Mouse (Mus musculus): ENCODE results near the gene Mycbpap. TPM values are rescaled to one million over a fixed set of nuclear protein-coding genes. Genes with fewer than 3 reads are reported as not detected.

The Mycbpap gene
- total and polyA plus RNA-seq, 2 experiments: 0.02 to 0.09 TPM

DNA sequence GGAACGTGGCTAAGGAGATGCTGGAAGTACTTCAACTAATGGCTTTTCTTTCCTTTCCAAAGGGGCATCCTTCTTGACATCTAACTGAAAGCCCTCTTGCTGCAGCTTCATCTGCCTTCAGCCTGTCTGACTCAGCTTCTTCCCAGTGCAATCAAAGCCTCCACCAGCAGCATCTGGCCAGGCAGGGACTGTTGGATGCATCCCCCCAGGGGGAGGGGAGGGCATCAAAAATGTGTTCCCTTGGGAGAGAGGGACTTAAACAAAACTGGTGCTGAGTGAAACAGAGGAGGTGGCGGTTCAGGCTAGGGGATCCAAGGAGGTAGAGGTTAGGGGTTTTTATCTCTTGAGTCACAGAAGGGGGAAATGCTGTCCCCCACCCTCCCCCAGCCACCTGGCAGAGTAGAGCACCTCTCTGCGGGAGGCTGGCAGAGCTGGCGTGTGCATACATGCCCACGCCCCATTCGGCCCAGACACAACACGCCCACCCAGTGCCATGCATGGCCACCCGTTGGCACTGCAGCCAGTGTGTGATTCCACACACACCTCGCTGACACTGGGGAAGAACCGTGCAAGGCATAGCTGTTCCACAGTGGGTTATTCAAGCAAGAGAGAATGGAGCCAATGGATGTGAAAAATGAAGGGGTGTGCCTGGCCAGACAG lies 66.3 kb downstream of the Mycbpap start:
- Histone ChIP-seq H3K79me2 (ENCODE audit: control insufficient read depth, insufficient read depth, low read length) (no peaks in the 10 kb centered on the region), H3K4me1 (ENCODE audit: control insufficient read depth, insufficient read depth, low read length) (no peaks in the 10 kb centered on the region), H3K27me3 (ENCODE audit: control insufficient read depth, insufficient read depth, low read length) (no peaks in the 10 kb centered on the region), H3K4me3 (ENCODE audit: insufficient read depth, low read depth, low read length) (no peak overlapping the region), H3K9ac (ENCODE audit: low read depth, low read length) (no peak overlapping the region), H3K36me3 (ENCODE audit: control insufficient read depth, insufficient read depth, low read length) (no peaks in the 10 kb centered on the region), H3K27ac (replicated peaks; ENCODE audit: insufficient read depth, low read depth, low read length) (no peak overlapping the region)
- DNase-seq (ENCODE audit: extremely low read depth, low read depth, low spot score): no peak
- WGBS: 89% methylated on average over 10 of the region's 10 CpGs
- no peak for TF ChIP-seq CTCF (IDR thresholded peaks at IDR 0.05; ENCODE audit: low read depth, low read length)
- no peak for TF ChIP-seq POLR2A (IDR thresholded peaks at IDR 0.05; ENCODE audit: extremely low read depth, insufficient read depth, low read length)

- no peaks in the 10 kb centered on the region for H3K79me2 ChIP-seq (ENCODE audit: control insufficient read depth, insufficient read depth, low read length)
- H3K36me3 ChIP-seq (ENCODE audit: control insufficient read depth, insufficient read depth, low read length): no peaks in the 10 kb centered on the region
- H3K27me3 ChIP-seq (ENCODE audit: control insufficient read depth, insufficient read depth, low read length): no peaks in the 10 kb centered on the region
- no peak for TF ChIP-seq CTCF (IDR thresholded peaks at IDR 0.05; ENCODE audit: low read depth, low read length)
- TF ChIP-seq POLR2A (IDR thresholded peaks at IDR 0.05; ENCODE audit: extremely low read depth, insufficient read depth, low read length): no peak
- whole genome bisulfite sequencing: 77% methylated on average over 5 of the region's 5 CpGs
- no peak overlapping the region for H3K4me3 ChIP-seq (ENCODE audit: insufficient read depth, low read depth, low read length)
- H3K4me1 ChIP-seq (ENCODE audit: control insufficient read depth, insufficient read depth, low read length): no peaks in the 10 kb centered on the region
- no peak overlapping the region for H3K27ac ChIP-seq (replicated peaks; ENCODE audit: insufficient read depth, low read depth, low read length)
- no peak for DNase-seq (ENCODE audit: extremely low read depth, low read depth, low spot score)
- H3K9ac ChIP-seq (ENCODE audit: low read depth, low read length): no peak overlapping the region
Observed at GRCm38 (mm10) chr11:94454756-94455155, 66.8 kb downstream of the Mycbpap start.

Other genes starting within 250 kb of the Mycbpap start
- 0.67 TPM in 1 of 2 replicates, not detected in the other for gene Gm21885, start 239.9 kb downstream of the Mycbpap start, total RNA-seq (2014; rRNA removed)
- 0.16 and 0.49 TPM in 2 replicates for gene Gm21885, start 239.9 kb downstream of the Mycbpap start, polyA plus RNA-seq (2012; rRNA removed)
- gene Luc7l3, start 199.8 kb downstream of the Mycbpap start, total RNA-seq (2014; rRNA removed): 17.9 and 20.1 TPM in 2 replicates
- gene Luc7l3, start 199.8 kb downstream of the Mycbpap start, polyA plus RNA-seq (2012; rRNA removed): 2.5 and 4.6 TPM in 2 replicates
- gene Ankrd40, start 193.7 kb downstream of the Mycbpap start, total RNA-seq (2014; rRNA removed): 28.0 and 30.0 TPM in 2 replicates
- 47.6 and 56.5 TPM in 2 replicates for gene Ankrd40, start 193.7 kb downstream of the Mycbpap start, polyA plus RNA-seq (2012; rRNA removed)
- gene Abcc3, start 128.7 kb downstream of the Mycbpap start, total RNA-seq (2014; rRNA removed): 180 and 280 TPM in 2 replicates
- gene Abcc3, start 128.7 kb downstream of the Mycbpap start, polyA plus RNA-seq (2012; rRNA removed): 251 and 292 TPM in 2 replicates
- under 0.01 and 0.07 TPM in 2 replicates for gene Cacna1g, start 47.5 kb downstream of the Mycbpap start, total RNA-seq (2014; rRNA removed)
- gene Cacna1g, start 47.5 kb downstream of the Mycbpap start, polyA plus RNA-seq (2012; rRNA removed): 0.26 and 0.51 TPM in 2 replicates
- gene Spata20, start 35.6 kb downstream of the Mycbpap start, total RNA-seq (2014; rRNA removed): not detected in 2 replicates
- gene Spata20, start 35.6 kb downstream of the Mycbpap start, polyA plus RNA-seq (2012; rRNA removed): not detected in 2 replicates
- gene Epn3, start 21.8 kb downstream of the Mycbpap start, total RNA-seq (2014; rRNA removed): not detected in 2 replicates
- gene Epn3, start 21.8 kb downstream of the Mycbpap start, polyA plus RNA-seq (2012; rRNA removed): 0.05 and 0.11 TPM in 2 replicates
- 2.1 and 2.6 TPM in 2 replicates for gene Rsad1, start 27.5 kb upstream of the Mycbpap start, total RNA-seq (2014; rRNA removed)
- gene Rsad1, start 27.5 kb upstream of the Mycbpap start, polyA plus RNA-seq (2012; rRNA removed): 5.7 and 8.0 TPM in 2 replicates
- not detected in 2 replicates for gene Chad, start 43.3 kb upstream of the Mycbpap start, total RNA-seq (2014; rRNA removed)
- gene Chad, start 43.3 kb upstream of the Mycbpap start, polyA plus RNA-seq (2012; rRNA removed): not detected in 2 replicates
- 42.4 and 43.4 TPM in 2 replicates for gene Acsf2, start 80.1 kb upstream of the Mycbpap start, total RNA-seq (2014; rRNA removed)
- gene Acsf2, start 80.1 kb upstream of the Mycbpap start, polyA plus RNA-seq (2012; rRNA removed): 81.9 and 97.8 TPM in 2 replicates
- 40.6 and 46.3 TPM in 2 replicates for gene Lrrc59, start 108.0 kb upstream of the Mycbpap start, total RNA-seq (2014; rRNA removed)
- 41.2 and 43.8 TPM in 2 replicates for gene Lrrc59, start 108.0 kb upstream of the Mycbpap start, polyA plus RNA-seq (2012; rRNA removed)
- gene Mrpl27, start 132.0 kb upstream of the Mycbpap start, total RNA-seq (2014; rRNA removed): 87.4 and 112 TPM in 2 replicates
- gene Mrpl27, start 132.0 kb upstream of the Mycbpap start, polyA plus RNA-seq (2012; rRNA removed): 68.7 and 74.6 TPM in 2 replicates
- gene Eme1, start 132.2 kb upstream of the Mycbpap start, total RNA-seq (2014; rRNA removed): 0.09 and 0.27 TPM in 2 replicates
- 0.12 TPM in 1 of 2 replicates, not detected in the other for gene Eme1, start 132.2 kb upstream of the Mycbpap start, polyA plus RNA-seq (2012; rRNA removed)
- 11.4 and 12.6 TPM in 2 replicates for gene Xylt2, start 155.8 kb upstream of the Mycbpap start, total RNA-seq (2014; rRNA removed)
- 18.9 and 19.7 TPM in 2 replicates for gene Xylt2, start 155.8 kb upstream of the Mycbpap start, polyA plus RNA-seq (2012; rRNA removed)
- gene Gm11541, start 182.8 kb upstream of the Mycbpap start, total RNA-seq (2014; rRNA removed): not detected in 2 replicates
- not detected in 2 replicates for gene Gm11541, start 182.8 kb upstream of the Mycbpap start, polyA plus RNA-seq (2012; rRNA removed)
- not detected in 2 replicates for gene Cdc34b, start 220.0 kb upstream of the Mycbpap start, total RNA-seq (2014; rRNA removed)
- gene Cdc34b, start 220.0 kb upstream of the Mycbpap start, polyA plus RNA-seq (2012; rRNA removed): 0.07 TPM in 1 of 2 replicates, not detected in the other

Data from liver, adult 2 months (tissue).